ENCODE assay signal across 12 mouse cellular contexts in the genomic region with DNA sequence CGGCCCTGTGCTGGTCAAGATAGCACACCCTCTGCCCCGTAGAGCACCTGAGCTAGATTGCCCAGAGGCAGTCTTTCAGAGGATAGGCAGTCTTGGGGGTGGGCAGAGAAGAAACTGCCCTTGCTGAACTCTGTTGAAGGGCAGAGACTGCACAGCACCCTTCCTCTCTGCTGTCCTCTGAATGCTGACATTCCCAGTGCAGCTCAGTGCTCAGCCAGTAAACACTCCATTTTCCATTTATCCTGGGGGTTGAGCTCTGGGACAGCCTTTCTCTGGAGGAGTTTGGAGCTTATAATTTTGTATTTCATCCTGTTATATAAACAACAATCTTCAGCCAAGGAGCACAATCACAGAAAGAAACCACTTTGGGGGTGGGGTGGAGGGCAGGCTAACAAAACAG.
DNase-seq lines count a peak whose midpoint lies in the region; ATAC-seq and TF ChIP-seq lines count a peak whose summit lies in the region.
"Had no signal": no experiment of that assay in that cellular context is flagged by ENCODE, and none has a peak within 500 bp of the region (broad histone marks: within the 10 kb centered on the region; RNA-seq: fewer than 3 reads in every experiment).

No protein-coding gene starts in this region.

- peak overlapping the region; percentile 48 for H3K27ac ChIP-seq in heart, embryonic 12.5 days (ENCODE audit: poor library complexity, severe bottlenecking)
- H3K27ac ChIP-seq in heart, embryonic 11.5 days (ENCODE audit: low read depth, low read length): no peak overlapping the region
- peak overlapping the region; percentile 23; the same call in 1 of the 2 replicates for H3K27ac ChIP-seq in layer of hippocampus, adult 2 months
- H3K27ac ChIP-seq in bone marrow macrophage, adult 2 months (ENCODE audit: insufficient read depth, low read depth, low read length): peak overlapping the region; percentile 8; the same call in 1 of the 2 replicates
- no peak overlapping the region for H3K27ac ChIP-seq in limb, embryonic 13.5 days
- H3K27ac ChIP-seq: midbrain, embryonic 15.5 days had no signal

- WGBS in heart, embryonic 12.5 days: 13% methylated on average over 2 of the region's 2 CpGs
- WGBS in heart, embryonic 11.5 days (ENCODE audit: insufficient replicate concordance): 24% methylated on average over 2 of the region's 2 CpGs
- 73% methylated on average over 2 of the region's 2 CpGs for WGBS in limb, embryonic 13.5 days

- TF ChIP-seq CTCF in layer of hippocampus, adult 2 months (conservative IDR thresholded peaks at IDR 0.05): no peak
- TF ChIP-seq CTCF in bone marrow macrophage, adult 2 months (IDR thresholded peaks at IDR 0.05; ENCODE audit: low read depth, low read length): no peak

- no peaks in the 10 kb centered on the region for H3K36me3 ChIP-seq in heart, embryonic 12.5 days
- no peaks in the 10 kb centered on the region for H3K36me3 ChIP-seq in heart, embryonic 11.5 days (ENCODE audit: control insufficient read depth, insufficient read depth, low read length)
- peaks cover 3% of the 10 kb centered on the region; the same call in 1 of the 2 replicates for H3K36me3 ChIP-seq in limb, embryonic 13.5 days
- H3K36me3 ChIP-seq: midbrain, embryonic 15.5 days had no signal

- H3K4me3 ChIP-seq in heart, embryonic 12.5 days: no peak overlapping the region
- H3K4me3 ChIP-seq in heart, embryonic 11.5 days (ENCODE audit: low read depth, low read length): no peak overlapping the region
- no peak overlapping the region for H3K4me3 ChIP-seq in layer of hippocampus, adult 2 months
- H3K4me3 ChIP-seq in bone marrow macrophage, adult 2 months (ENCODE audit: insufficient read depth, low read length): no peak overlapping the region
- H3K4me3 ChIP-seq in limb, embryonic 13.5 days: no peak overlapping the region
- H3K4me3 ChIP-seq: midbrain, embryonic 15.5 days had no signal

- DNase-seq in layer of hippocampus, adult 2 months (ENCODE audit: low spot score in 2 of 2): no peak
- DNase-seq in layer of hippocampus, postnatal 14 days (ENCODE audit: low spot score in 2 of 2): no peak
- DNase-seq in ovary, postnatal 14 days (ENCODE audit: low spot score): no peak
- no peak for DNase-seq in left cerebral cortex, adult 9 months (ENCODE audit: low spot score in 2 of 2)
- DNase-seq: cerebellum, adult 8-10 months; kidney, adult 18-20 months; layer of hippocampus, adult 9-11 months had no signal

- 0 out of 2 replicates have a peak, but pooled peaks have one; percentile 47 for ATAC-seq in heart, embryonic 12.5 days (ENCODE audit: insufficient number of reproducible peaks, low FRiP score)
- no peak for ATAC-seq in heart, embryonic 11.5 days (replicated peaks; ENCODE audit: insufficient number of reproducible peaks, low FRiP score, low TSS enrichment)
- no peak for ATAC-seq in limb, embryonic 13.5 days (ENCODE audit: low FRiP score, low read depth)
- ATAC-seq: midbrain, embryonic 15.5 days had no signal

- no peak for TF ChIP-seq POLR2A in bone marrow macrophage, adult 2 months (IDR thresholded peaks at IDR 0.05; ENCODE audit: borderline replicate concordance, low read depth, low read length)

- H3K9ac ChIP-seq in heart, embryonic 12.5 days: no peak overlapping the region; the same call in 1 of the 2 replicates
- no peak overlapping the region for H3K9ac ChIP-seq in heart, embryonic 11.5 days (ENCODE audit: low read depth, low read length)
- 0 out of 2 replicates have a peak overlapping the region, but pooled peaks have one; percentile 25 for H3K9ac ChIP-seq in limb, embryonic 13.5 days
- H3K9ac ChIP-seq: midbrain, embryonic 15.5 days had no signal

- H3K4me1 ChIP-seq in heart, embryonic 12.5 days (replicated peaks): peaks cover 34% of the 10 kb centered on the region
- peaks cover 15% of the 10 kb centered on the region for H3K4me1 ChIP-seq in heart, embryonic 11.5 days (ENCODE audit: control insufficient read depth, insufficient read depth, low read length)
- peaks cover 50% of the 10 kb centered on the region for H3K4me1 ChIP-seq in bone marrow macrophage, adult 2 months (ENCODE audit: control insufficient read depth, insufficient read depth, low read length)
- peaks cover 57% of the 10 kb centered on the region for H3K4me1 ChIP-seq in limb, embryonic 13.5 days

- no peak overlapping the region for H3K4me2 ChIP-seq in heart, embryonic 12.5 days
- no peak overlapping the region for H3K4me2 ChIP-seq in heart, embryonic 11.5 days
- no peak overlapping the region for H3K4me2 ChIP-seq in limb, embryonic 13.5 days (replicated peaks)
- H3K4me2 ChIP-seq: midbrain, embryonic 15.5 days had no signal

- H3K27me3 ChIP-seq in heart, embryonic 12.5 days (replicated peaks): no peaks in the 10 kb centered on the region
- H3K27me3 ChIP-seq in heart, embryonic 11.5 days (ENCODE audit: control insufficient read depth, insufficient read depth, low read length): no peaks in the 10 kb centered on the region
- no peaks in the 10 kb centered on the region for H3K27me3 ChIP-seq in limb, embryonic 13.5 days
- H3K27me3 ChIP-seq: midbrain, embryonic 15.5 days had no signal

- H3K9me3 ChIP-seq in heart, embryonic 12.5 days (replicated peaks): no peaks in the 10 kb centered on the region
- H3K9me3 ChIP-seq in heart, embryonic 11.5 days (replicated peaks; ENCODE audit: control insufficient read depth, low read length): no peaks in the 10 kb centered on the region
- H3K9me3 ChIP-seq in limb, embryonic 13.5 days: no peaks in the 10 kb centered on the region
- H3K9me3 ChIP-seq: midbrain, embryonic 15.5 days had no signal

Comparison
In these comparisons a context has a peak if more than half of its experiments do, and no peak if none do; other contexts are left out.
1. H3K27ac ChIP-seq: peak in heart, embryonic 12.5 days (single experiment), layer of hippocampus, adult 2 months (single experiment) and bone marrow macrophage, adult 2 months (single experiment); none in heart, embryonic 11.5 days (single experiment) and limb, embryonic 13.5 days (single experiment).